Mouse (Mus musculus) bone marrow, adult 2 months (tissue): Measurements from ENCODE around the gene Cep72.

Source experiments
- CTCF ChIP-seq: fragments of 200-500 bp; IDR thresholded peaks from 2 replicates; pipeline ENCODE4 v1.5.1; 2011; ENCODE audit warnings: low read length, control low read depth; ENCODE audit not compliant: control insufficient read depth, insufficient read depth
- POLR2A ChIP-seq: fragments of 200-500 bp; IDR thresholded peaks from 2 replicates; pipeline ENCODE4 v1.6.1; 2011; ENCODE audit warnings: low read depth, mild to moderate bottlenecking, control low read depth, low read length, borderline replicate concordance; ENCODE audit not compliant: control insufficient read depth

- no peak for TF ChIP-seq POLR2A
- TF ChIP-seq CTCF: no peak
Observed at GRCm38 (mm10) chr13:74025151-74026081, 36.7 kb downstream of the Cep72 start.
